Mouse (Mus musculus): Measurements from ENCODE around the gene Washc4. TPM values are rescaled to one million over a fixed set of nuclear protein-coding genes. Genes with fewer than 3 reads are reported as not detected.
A peak's percentile ranks its signal among the peaks of the same experiment; 100 is the strongest.

The Washc4 gene
- polyA plus RNA-seq, 1 experiment: 15.6 TPM

DNA sequence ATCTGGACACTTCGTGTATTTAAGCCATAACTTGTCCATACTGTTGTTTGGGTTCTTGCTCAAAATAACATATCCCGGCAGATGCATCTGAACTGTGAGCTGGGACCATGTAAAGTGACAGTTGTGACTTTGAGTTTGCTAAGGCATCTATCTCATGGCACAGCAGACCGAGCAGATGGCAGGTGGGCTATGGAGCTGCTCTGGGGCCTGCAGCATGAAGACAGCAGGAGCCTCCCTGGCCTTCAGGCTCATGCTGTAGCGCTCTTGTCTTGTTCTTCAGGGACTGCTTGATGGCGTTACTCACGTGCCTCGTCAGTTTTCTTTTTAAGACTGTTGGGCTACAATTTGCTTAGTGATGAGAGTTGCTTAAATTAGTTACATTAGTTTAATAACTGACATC lies 49.1 kb downstream of the Washc4 start:
- DNase-seq (ENCODE audit: extremely low spot score in 1 of 2, low spot score in 1 of 2): no peak

DNA sequence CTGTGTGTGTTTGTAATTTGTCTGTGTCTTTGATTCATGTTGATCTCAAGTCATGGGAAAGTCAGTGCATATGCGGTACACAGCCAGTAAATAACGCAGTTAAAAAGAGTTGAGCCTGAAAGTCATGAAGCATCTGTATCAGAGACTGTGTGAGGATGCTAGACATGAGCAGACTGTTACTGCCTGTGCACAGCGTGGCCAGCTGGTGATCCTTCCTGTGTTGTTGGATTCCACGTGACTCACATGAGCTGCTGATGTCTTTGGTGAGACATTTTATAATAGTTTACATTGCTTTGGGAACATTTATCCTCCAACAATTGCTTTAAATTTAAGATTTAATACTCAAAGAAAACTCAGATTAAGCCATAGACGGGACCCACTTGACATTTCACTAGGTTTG lies 51.0 kb downstream of the Washc4 start:
- DNase-seq (ENCODE audit: extremely low spot score in 1 of 2, low spot score in 1 of 2): no peak

DNA sequence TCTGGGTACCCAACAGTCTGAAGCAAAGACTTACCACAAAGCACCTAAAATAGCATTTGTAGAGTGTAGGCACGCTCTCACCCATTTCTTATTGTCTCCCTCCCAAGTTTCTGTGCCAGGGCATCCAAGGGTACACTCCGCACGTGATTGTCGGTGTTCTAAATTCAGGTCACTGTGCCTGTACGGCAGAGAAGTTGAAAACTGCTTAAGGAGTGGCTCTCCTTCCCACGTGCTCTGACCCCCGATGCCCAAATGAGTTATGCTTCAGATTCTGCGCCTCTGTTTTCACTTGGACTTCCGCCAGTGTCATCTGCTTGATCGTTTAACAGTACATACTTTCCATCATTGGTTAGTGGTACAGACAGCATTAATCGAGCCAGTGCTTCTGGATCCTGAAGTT lies 57.1 kb downstream of the Washc4 start:
- peak in 1 of 2 experiments; percentile 13 for DNase-seq (ENCODE audit: extremely low spot score in 1 of 2, low spot score in 1 of 2)

DNA sequence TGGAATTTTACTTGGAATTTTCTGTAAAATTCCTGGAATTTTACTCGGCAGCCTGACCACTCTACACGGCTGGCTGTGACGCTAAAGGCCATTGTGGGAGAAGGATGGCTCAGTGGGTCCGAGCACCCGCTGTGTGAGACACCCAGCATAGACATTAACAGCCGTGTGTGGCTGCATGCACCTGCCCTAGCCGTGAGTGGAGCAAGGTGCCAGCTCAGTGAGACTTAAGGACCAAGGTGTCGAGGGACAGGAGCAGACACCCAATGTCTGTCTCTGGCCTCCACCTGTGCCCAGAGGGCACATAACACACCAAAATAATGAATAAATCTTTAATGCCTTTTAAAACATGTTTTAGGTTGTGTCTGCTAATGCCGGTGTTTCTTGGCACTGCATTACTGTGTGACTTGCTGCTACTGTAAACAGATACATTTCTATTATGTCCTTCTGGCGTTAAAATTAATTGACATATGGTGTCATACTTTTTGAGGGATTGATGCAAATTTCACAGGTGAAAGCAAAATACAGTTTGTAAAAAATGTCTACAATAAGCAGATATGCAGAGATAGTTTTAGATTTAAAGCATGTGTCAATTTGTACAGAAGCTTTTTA lies 60.5 kb downstream of the Washc4 start:
- DNase-seq (ENCODE audit: extremely low spot score in 1 of 2, low spot score in 1 of 2): no peak

DNA sequence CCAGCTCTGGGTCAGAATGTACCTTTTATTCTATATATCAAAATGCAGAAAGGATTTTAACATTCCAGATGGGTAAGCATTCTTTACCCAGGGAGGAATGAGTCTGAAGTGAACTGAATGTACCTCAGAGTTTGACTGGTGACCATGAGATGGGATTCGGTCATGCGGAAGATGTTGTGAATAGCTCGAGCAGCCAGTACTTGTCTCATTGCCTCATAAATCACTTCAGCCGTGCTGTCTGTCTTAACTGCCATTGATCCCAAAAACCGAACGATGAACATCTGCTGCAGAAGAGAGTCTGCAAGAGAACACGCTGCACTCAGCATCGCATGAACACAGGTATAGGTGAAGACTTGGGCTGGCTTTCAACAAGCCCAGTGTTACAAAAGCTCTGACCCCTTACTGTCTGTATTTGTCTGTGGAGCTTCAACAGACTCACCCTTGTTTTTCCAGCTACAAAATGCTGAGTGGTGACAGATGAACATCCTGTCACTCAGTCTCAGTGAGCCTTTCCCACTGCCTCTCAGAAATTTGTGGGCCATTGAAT lies 62.2 kb downstream of the Washc4 start:
- DNase-seq (ENCODE audit: extremely low spot score in 1 of 2, low spot score in 1 of 2): no peak

DNA sequence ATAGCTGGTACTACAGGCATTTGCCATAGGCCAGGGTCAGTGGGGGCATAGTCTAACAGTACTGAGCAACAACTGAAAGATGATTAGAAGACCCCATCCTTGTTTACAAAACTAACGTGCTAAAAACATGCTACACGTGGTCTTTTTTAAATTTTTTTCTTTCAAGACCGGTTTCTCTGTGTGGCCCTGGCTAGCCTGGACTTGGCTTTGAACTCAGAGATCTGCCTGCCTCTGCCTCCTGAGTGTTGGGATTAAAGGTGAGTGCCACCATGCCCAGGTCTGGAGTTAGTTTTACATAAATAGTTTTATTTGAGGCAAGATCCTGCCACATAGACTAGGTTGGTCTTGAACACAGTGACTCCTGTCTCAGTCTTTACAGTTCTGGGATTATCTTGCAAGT lies 63.6 kb downstream of the Washc4 start:
- no peak for DNase-seq (ENCODE audit: extremely low spot score in 1 of 2, low spot score in 1 of 2)

DNA sequence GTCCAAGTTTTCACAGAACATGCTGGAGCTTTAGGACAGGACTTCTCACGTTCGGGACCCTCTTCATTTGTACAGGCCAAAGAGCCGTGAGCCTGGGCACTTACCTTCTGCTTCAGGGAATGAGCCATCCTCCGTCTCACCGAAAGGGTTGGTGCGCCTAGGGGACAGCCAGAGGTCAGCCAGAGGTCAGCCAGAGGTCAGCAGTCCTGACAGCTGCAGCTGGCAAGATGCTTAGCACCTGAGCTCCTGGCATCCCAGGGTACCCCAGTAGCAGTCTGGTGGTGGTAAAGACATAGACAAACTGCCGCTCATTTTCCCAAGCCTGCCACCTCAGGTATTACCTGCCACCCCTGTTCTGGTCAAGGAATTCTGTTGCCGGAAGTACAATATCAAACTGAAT lies 65.0 kb downstream of the Washc4 start:
- DNase-seq (ENCODE audit: extremely low spot score in 1 of 2, low spot score in 1 of 2): no peak

DNA sequence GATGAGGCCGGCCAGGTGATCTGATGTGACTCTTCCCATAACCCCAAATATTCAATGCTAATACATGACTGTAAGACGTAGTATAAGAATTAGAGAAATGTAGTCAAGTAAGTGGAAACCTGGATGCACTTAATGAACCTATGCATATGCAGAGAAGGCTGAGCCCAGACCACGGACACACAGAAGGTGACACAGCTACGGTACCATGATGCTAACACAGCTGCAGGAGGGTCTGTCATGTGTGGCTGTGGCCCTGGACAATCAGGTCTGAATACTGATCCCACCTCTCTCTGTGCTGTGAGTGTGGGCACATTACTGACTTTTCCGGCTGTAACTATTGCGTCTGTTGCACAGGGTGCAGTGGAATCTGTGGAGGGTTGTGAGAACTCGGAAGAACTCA lies 67.0 kb downstream of the Washc4 start:
- DNase-seq (ENCODE audit: extremely low spot score in 1 of 2, low spot score in 1 of 2): no peak

DNA sequence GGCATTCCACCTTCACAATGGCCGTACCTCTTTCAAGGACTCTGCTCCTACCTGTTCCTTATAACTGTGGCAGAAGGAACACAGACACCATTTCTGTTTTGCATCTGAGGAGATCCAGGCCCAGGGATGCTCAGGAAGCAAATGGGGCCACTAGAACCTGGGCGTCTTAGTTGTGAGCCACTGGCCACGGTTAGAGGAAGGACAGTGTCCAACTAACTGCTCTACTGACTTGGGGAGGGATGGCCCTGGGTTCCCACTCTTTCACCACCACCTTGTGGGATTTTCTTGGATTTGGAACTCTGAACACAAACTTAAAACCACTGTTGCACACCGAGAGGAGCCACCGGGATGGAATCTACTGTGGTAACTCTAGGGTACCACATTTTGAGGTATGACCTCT lies 68.3 kb downstream of the Washc4 start:
- DNase-seq (ENCODE audit: extremely low spot score in 1 of 2, low spot score in 1 of 2): no peak

DNA sequence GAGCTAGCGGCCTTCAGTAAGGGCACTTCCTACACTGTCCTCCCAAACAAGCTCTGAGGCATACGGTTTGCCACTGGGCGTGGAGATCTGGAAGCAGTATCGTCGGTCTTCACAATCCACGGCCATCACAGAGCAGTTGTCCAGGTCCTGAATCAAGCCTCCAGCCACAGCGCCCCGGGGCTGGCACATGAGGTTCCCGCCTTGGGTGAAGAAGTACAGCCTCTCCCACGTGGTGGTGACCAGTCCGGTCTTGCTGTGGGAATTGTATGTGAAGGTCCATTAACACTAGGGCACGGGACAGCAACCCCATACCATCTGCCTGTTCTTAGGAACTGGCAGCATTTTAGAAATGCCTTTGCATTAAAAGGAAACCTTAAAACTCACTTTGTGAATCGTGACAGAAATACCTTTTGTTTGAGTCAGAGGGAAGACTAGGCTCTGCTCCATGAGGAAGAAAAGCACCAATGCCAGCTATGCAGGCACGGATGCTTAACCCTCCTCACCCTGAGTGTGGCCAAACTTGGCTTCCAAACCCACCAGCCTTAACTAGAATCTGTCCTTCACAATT lies 69.2 kb downstream of the Washc4 start:
- no peak for DNase-seq (ENCODE audit: extremely low spot score in 1 of 2, low spot score in 1 of 2)

DNA sequence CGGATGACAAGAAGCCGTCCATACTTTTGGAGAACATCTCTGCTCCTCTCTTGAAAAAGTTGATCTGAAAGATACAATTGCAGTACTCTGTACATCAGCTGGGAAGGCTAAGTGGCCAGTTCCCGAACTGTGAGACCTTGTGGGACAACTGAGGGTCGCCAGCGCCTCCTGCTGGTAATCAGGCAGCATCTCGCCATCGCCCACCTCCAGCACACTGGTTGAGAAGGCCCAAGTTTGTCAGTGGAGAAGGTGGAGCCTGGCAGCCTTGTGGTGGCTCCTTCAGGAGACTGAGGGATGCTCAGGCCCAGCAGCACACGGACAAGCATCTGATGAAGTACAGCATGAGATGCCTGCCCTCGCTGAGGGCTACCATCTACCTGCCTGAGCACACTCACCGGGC lies 73.8 kb downstream of the Washc4 start:
- DNase-seq (ENCODE audit: extremely low spot score in 1 of 2, low spot score in 1 of 2): no peak

DNA sequence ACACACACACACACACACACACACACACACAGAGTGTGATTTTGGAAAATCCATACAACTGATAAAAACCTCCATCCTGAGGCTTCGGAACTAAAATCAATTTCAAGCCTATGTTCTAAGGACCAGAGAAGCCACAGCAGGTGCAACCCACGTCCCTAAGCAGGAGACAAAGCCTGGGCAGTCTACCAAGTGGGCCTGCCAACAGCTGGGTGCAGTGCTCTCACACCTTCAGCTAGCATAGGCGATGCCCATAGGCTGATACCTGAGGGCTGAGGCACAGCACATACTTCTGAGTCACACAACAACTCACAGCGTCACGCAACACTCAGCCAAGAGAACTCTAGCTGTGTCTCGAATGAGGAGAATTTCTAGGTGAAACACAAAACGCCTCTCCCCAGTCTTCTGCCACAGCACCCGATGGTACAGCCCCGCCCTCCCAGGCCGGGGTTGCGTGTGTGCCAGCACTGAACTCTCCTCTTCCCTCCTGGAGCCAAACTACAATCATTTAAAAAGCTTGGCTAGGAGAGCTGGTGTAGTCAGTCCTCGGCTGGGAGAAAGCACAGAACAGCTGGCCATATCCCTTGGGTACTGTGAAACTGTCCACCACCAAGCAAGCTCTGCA lies 75.4 kb downstream of the Washc4 start:
- peak in 1 of 2 experiments; percentile 19 for DNase-seq (ENCODE audit: extremely low spot score in 1 of 2, low spot score in 1 of 2)

DNA sequence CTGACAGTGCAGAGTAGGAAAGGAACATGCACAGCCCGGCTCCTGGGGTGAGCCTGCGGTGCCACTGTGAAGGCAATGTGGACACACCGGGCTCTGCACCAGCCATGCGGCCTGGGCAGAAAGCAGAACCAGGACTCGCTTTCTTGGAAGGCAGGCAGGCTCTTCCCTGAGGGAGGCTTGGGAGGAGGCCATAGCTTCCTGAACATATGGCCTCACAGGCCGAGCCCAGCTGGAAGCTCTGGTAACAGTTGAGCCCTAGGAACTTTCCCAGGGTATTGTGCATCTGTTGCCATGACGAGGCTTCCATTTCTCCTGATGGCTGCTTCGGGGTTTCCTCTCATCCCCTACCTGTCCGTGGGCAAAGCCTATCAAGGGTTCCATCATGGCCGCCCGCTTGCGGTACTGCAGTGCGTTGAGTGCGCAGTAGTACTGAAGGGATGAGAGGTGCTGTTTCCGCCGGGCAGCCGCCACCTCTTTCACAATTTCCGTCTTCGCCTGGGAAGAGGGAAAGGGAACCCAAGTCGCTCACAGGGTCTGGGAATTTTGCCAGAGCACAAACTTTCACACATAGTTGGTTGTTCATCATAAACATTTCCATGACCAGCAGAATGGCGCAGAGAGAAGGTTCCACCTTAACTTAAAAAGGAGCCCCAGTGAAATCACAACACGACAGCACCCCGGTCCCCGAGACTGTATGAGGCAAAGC lies 77.0 kb downstream of the Washc4 start:
- DNase-seq (ENCODE audit: extremely low spot score in 1 of 2, low spot score in 1 of 2): no peak

DNA sequence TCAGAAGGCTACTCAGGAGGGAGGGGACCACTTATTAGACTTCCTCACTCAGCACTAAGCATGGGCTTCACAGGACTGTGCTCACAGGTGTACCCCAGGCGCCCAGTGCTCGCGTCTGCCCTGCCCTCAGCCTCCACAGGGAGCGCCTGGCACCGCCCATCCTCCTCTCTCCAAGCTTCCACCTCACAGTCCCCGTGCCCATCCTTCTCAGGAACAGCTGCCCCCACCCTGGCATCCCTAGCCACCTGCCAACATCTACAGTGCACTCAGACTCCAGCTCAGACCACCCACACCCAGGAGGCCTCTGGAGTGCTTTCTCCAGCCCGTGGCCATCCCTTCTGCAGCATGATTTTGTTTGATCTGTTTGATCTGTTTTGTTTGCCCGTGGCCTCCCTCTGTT lies 80.5 kb downstream of the Washc4 start:
- no peak for DNase-seq (ENCODE audit: extremely low spot score in 1 of 2, low spot score in 1 of 2)

DNA sequence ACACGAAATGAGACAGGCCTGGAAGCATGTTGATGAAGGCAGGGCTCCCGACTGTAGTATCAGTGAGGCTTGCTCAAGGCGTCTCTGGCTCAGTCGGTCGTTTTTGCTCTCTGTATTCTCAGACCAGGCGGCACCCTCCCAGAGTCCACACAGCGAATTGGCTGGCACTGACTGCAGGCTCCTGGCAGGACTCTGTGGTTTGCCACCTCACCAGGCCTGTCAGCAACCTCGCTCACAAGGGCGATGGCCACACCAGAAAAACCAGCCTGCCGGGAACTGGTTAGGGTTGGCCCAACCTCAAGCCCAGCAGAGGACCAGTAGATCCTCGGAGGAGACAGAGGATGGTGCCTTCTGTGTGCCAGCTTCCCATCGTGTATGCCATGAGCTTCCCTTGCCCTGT lies 81.3 kb downstream of the Washc4 start:
- DNase-seq (ENCODE audit: extremely low spot score in 1 of 2, low spot score in 1 of 2): no peak

DNA sequence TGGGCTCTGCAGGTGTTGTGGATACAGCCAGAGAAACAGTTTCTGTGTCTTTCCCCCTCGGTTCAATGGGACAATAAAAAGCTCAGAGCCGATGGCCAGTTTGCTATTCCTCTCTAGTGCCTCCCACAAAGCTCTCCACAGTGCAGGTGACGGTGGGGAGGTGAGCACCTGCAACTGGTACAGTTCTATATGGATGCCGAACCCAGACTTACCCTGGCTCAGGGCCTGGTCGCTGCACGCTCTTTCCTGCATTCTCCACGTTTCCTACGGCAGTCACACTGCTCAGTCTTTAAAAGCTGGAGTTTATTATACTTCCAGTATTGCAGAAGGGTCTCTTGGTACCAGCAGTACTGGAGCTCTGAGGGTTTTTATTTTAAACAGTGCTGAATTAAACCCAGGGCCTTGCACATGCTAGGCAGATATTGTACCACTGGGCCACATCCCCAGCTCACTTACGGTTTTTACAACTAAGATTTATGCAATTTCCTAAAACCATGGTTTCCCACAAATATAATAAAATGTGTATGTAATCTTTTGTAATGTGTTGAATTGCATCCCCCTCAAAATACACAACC lies 83.6 kb downstream of the Washc4 start:
- no peak for DNase-seq (ENCODE audit: extremely low spot score in 1 of 2, low spot score in 1 of 2)

DNA sequence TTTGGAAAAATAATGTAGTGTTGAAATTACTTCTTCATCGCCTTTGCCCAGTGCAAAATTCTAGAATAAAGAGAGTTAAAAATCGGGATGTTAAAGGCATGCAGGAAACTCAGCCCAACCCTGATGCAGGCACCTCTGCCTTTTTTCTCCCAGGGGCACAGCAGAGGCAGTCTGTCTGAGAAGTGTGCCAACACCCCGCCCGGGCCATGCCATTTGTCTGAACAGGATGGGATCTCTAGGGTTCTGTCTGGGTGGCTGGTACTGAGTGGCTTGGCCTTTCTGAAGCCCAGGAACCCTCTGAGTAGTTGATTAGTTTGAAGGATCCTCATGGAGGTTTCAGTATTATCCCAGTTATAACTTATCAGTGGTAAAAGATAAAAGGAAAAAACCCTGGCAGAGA lies 84.7 kb downstream of the Washc4 start:
- DNase-seq (ENCODE audit: extremely low spot score in 1 of 2, low spot score in 1 of 2): no peak

DNA sequence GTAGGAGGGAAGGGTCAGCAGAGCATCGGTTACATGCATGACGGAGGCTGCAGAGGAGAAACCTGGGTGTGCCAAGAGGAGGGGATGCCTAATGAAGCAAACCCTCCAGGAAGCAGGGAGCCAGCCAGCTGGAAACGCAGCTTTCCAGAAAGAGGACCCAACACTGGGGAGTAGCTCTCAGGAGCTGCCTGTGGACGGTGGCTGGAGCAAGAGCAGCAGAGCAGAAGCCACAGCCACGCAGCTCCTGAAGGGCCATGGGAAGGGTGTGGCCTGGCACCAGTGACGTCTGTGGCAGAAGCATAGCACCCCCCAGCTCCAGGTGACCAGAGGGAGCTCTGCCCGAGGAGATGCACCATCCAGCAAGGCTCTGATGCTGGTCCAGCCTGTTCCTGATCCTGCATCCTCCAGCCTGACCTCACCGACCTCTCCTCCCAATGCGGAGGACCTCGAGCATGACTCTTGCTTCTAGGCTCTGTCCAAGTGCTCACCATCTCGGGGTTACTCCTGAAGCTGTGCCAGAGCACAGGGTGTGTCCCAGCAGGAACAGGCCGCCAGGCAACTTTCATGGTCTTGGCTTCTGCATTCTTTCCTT lies 85.7 kb downstream of the Washc4 start:
- no peak for DNase-seq (ENCODE audit: extremely low spot score in 1 of 2, low spot score in 1 of 2)

DNA sequence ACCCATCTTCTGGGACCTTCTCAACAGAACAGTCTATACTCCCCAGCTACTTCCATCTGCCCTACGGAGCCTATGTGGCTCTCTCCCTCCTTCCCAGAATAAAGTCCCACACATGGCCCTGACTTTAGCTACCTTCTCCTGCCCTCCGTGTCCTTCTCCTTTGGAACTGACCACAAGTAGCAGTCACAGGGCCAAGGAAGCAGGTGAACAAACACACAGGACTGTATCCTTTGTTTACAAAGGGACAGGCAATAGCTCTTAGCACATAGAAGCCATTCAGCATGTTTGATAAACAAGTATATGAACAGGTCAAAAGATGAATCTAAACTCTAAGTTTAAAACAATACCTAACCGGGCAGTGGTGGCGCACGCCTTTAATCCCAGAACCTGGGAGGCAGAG lies 86.3 kb downstream of the Washc4 start:
- no peak for DNase-seq (ENCODE audit: extremely low spot score in 1 of 2, low spot score in 1 of 2)

DNA sequence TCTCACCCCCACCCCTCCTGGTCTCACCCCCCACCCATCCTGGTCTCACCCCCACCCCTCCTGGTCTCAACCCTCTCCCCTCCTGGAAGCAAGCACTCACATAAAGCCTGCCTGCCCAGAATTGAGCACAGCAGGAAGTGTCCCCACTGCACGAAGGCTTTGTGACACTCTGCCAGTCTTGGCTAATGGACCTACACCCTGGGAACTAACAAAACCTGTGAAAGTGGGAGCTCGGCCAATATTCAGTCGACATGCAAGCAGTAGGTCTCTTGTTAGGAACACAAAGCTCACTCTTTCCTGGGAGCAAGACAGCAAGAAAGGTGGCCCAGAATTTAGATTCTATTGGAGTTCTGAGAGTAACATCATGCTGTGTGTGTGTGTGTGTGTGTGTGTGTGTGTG lies 87.3 kb downstream of the Washc4 start:
- peak; percentile 29 to 47 for DNase-seq (ENCODE audit: extremely low spot score in 1 of 2, low spot score in 1 of 2)

DNA sequence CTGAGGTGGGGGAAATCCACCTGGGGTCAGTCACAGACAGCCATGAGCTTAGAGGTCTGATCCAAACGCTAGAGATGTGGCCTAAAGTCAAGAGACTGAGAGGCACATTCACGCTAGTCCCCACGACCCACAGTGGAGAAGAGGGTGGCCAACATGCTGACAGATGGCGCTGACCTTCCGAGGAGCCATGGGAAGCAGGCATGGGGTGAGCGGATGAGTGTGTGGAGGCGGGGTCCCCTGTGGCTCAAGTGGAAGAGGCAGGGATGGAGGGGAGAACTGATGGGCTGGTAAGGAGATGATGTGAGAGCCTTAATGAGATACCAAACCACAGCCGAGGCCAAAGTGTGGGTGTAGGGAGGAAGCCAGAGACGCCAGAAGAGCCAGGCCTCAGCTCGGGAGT lies 88.2 kb downstream of the Washc4 start:
- DNase-seq (ENCODE audit: extremely low spot score in 1 of 2, low spot score in 1 of 2): no peak

Measured in frontal cortex, adult 2 months (tissue).